Mouse (Mus musculus): ENCODE results near the gene Cdh1.

DNA sequence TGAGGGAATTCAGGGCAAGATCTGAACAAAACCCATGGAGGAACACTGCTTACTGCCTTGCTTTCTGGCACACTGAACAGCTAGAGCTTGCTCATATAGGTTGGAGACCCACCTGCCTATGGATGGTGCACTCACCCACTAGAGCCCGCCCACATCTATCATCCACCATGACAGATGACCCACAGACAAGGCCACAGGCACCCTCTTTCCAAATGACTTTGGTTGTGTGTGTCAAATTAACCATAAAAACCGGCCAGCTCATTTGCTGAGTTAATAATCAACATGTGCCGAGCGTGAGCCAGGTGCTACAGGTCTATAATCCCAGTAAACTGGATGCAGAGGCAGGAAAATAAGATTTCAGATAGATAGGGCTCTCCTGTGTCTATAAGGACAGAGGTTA is 32.8 kb upstream of the Cdh1 start:
- TF ChIP-seq FLI1 (IDR thresholded peaks at IDR 0.05; ENCODE audit: low read length): no peak
- TF ChIP-seq GATA1 (IDR thresholded peaks at IDR 0.05; ENCODE audit: borderline replicate concordance, low read length): no peak
